Mouse (Mus musculus): ENCODE measurements at regions not wholly inside any gene's neighbourhood (a gene's known extent, or its start where the extent isn't known, plus 50 kb on each side); places are given as distances from the start of the nearest gene placed in this dataset.
"Not testable (repeated sequence)": the region's sequence is repeated elsewhere in the genome, so short reads cannot be mapped to it uniquely, and the experiment has no call there.

GRCm38 (mm10) chr2:48315306-48315705 lies 498.6 kb upstream of the Acvr2a start:
- Histone ChIP-seq H3K9me3 (replicated peaks) (no peaks in the 10 kb centered on the region), H3K9ac (no peak overlapping the region), H3K27me3 (replicated peaks) (no peaks in the 10 kb centered on the region), H3K4me2 (no peak overlapping the region), H3K4me1 (no peaks in the 10 kb centered on the region), H3K4me3 (no peak overlapping the region), H3K27ac (no peak overlapping the region), H3K36me3 (no peaks in the 10 kb centered on the region)
- ATAC-seq, result no peak
- WGBS (ENCODE audit: insufficient replicate concordance), result 77% methylated on average over 3 of the region's 3 CpGs

DNA sequence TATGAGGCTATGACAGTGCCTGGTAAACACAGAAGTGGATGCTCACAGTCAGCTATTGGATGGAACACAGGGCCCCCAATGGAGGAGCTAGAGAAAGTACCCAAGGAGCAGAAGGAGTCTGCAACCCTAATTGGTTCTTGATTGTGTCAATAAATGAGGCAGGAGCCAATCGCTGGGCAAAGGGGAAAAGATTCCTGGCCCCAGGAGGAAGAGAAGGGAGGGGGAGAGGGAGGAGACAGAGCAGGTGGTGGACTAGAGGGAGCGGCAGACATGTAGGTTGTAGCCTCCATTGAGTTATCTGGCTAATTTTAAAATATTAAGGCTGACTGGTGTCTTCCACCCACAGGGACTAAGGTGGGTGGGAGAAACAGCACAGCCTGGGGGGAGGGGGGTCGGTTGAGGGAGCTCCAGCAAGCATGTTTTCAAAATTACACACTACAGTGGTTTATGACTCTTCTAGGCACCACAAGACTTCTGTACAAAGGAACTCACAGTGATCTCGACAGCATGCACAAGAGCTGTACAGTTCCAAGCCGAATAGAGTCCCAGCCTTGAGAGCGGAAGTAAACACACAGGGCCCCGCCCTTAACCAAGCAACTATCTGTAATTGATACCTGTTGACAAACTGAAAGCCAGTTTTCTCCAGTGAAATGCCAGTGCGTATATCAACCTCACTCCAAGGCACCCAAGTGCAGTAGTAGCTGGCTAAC lies 497.6 kb upstream of the Acvr2a start:
- Histone ChIP-seq H3K27ac (no peak overlapping the region), H3K9me3 (replicated peaks) (no peaks in the 10 kb centered on the region), H3K27me3 (replicated peaks) (no peaks in the 10 kb centered on the region), H3K4me3 (no peak overlapping the region), H3K4me2 (no peak overlapping the region), H3K36me3 (no peaks in the 10 kb centered on the region), H3K9ac (no peak overlapping the region), H3K4me1 (no peaks in the 10 kb centered on the region)
- ATAC-seq, result no peak
- 72% methylated on average over 8 of the region's 8 CpGs for WGBS (ENCODE audit: insufficient replicate concordance)

GRCm38 (mm10) chr2:48317821-48318220 lies 496.1 kb upstream of the Acvr2a start:
- no peaks in the 10 kb centered on the region for H3K4me1 ChIP-seq
- 60% methylated on average over 7 of the region's 7 CpGs for whole genome bisulfite sequencing (ENCODE audit: insufficient replicate concordance)
- no peak overlapping the region for H3K27ac ChIP-seq
- no peaks in the 10 kb centered on the region for H3K27me3 ChIP-seq (replicated peaks)
- H3K9me3 ChIP-seq (replicated peaks), result no peaks in the 10 kb centered on the region
- no peak overlapping the region for H3K9ac ChIP-seq
- H3K36me3 ChIP-seq, result no peaks in the 10 kb centered on the region
- H3K4me3 ChIP-seq, result no peak overlapping the region
- no peak overlapping the region for H3K4me2 ChIP-seq
- ATAC-seq, result no peak

DNA sequence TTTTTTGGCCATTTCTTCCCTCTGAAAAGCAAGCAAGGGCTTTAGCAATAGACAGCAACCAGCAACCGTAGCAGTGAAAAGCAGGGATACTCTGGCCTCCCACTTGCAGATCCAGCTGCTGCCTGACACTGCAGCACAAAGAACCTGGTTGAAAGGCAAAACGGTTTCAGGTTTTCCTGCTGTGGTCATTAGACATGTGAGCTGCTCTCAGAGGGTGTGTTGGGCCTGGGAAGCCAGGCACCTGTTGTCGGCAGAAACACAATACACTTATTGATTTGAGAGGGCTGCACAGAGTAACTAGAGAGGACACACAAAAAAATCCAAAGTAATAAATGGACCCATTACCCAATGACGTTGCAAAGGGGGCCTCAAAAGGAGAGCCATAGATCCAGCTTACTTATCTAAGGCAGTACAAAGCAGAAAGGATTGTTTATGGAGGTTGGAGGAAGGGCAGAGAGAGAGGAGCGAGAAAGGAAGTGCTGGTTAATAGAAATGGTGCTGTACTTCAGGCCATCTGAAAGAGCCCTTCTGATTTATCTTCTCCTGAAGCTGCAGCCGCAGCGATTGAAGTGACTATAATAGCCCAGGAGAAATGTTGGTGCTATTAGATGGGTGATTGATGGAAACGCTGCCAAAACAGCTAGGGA lies 495.4 kb upstream of the Acvr2a start:
- no peak for ATAC-seq
- 53% methylated on average over 8 of the region's 8 CpGs for WGBS (ENCODE audit: insufficient replicate concordance)

GRCm38 (mm10) chr2:48321471-48321870 lies 492.4 kb upstream of the Acvr2a start:
- H3K27ac ChIP-seq, result no peak overlapping the region
- no peaks in the 10 kb centered on the region for H3K9me3 ChIP-seq (replicated peaks)
- no peaks in the 10 kb centered on the region for H3K4me1 ChIP-seq
- ATAC-seq, result no peak
- H3K27me3 ChIP-seq (replicated peaks), result no peaks in the 10 kb centered on the region
- H3K4me3 ChIP-seq, result no peak overlapping the region
- no peaks in the 10 kb centered on the region for H3K36me3 ChIP-seq
- no peak overlapping the region for H3K4me2 ChIP-seq
- H3K9ac ChIP-seq, result no peak overlapping the region
- WGBS (ENCODE audit: insufficient replicate concordance), result 60% methylated on average over 4 of the region's 4 CpGs

More for the DNA sequence above, 495.4 kb upstream of the Acvr2a start:
- Histone ChIP-seq H3K36me3 (no peaks in the 10 kb centered on the region), H3K27me3 (replicated peaks) (no peaks in the 10 kb centered on the region), H3K4me3 (no peak overlapping the region), H3K27ac (no peak overlapping the region), H3K4me1 (no peaks in the 10 kb centered on the region), H3K9ac (no peak overlapping the region), H3K9me3 (replicated peaks) (no peaks in the 10 kb centered on the region), H3K4me2 (no peak overlapping the region)

DNA sequence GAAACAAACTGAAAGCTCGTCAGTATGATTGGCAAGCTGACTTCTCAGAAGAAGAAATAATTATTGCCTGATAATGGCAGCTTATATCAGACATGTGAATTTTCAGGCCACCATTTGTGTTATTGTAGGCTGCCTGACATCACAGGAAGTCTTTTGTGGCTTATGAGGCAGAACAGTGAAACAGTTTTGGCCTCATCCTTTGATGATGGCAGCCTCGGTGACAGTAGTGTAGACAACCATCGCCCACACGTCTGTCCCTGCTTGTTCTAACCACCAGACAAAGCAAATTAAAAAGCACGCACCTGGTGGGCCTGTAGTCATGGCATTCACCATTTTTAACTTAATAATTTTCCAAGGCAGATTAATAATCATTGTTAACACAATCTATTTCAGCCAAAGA lies 491.6 kb upstream of the Acvr2a start:
- no peaks in the 10 kb centered on the region for H3K9me3 ChIP-seq (replicated peaks)
- no peaks in the 10 kb centered on the region for H3K4me1 ChIP-seq
- WGBS (ENCODE audit: insufficient replicate concordance), result 57% methylated on average over 5 of the region's 5 CpGs
- H3K27ac ChIP-seq, result no peak overlapping the region
- no peak overlapping the region for H3K4me3 ChIP-seq
- no peaks in the 10 kb centered on the region for H3K27me3 ChIP-seq (replicated peaks)
- H3K36me3 ChIP-seq, result no peaks in the 10 kb centered on the region
- H3K9ac ChIP-seq, result no peak overlapping the region
- H3K4me2 ChIP-seq, result no peak overlapping the region
- no peak for ATAC-seq

GRCm38 (mm10) chr2:48328204-48328603 lies 485.7 kb upstream of the Acvr2a start:
- Histone ChIP-seq H3K36me3 (no peaks in the 10 kb centered on the region), H3K9me3 (replicated peaks) (no peaks in the 10 kb centered on the region), H3K4me3 (no peak overlapping the region), H3K4me1 (no peaks in the 10 kb centered on the region), H3K27me3 (replicated peaks) (no peaks in the 10 kb centered on the region), H3K27ac (no peak overlapping the region), H3K4me2 (no peak overlapping the region), H3K9ac (no peak overlapping the region)
- ATAC-seq, result no peak

DNA sequence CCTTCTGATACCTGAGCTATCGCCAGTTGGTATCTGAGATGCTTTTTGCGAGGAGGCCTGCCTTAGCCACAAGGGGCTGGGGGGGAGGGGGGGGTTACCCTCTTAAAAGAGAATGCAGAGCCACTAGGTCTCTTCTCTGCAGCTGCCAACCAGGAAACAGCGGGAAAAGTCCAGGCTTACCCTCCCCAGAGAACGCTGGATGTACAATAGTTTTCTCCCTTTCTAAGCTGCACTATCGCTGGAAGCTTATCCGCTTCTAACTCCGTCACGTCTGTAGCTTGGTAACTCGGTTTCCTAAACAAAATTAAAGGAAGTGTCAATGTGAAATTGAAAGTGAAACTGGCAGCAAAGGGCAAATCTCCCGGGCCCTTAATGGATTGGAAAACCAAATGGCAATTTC lies 481.1 kb upstream of the Acvr2a start:
- Histone ChIP-seq H3K27me3 (replicated peaks) (no peaks in the 10 kb centered on the region), H3K9ac (no peak overlapping the region), H3K4me3 (no peak overlapping the region), H3K27ac (no peak overlapping the region), H3K4me2 (peak overlapping the region; percentile 37), H3K9me3 (replicated peaks) (no peaks in the 10 kb centered on the region), H3K4me1 (no peaks in the 10 kb centered on the region), H3K36me3 (no peaks in the 10 kb centered on the region)
- no peak for ATAC-seq
- 44% methylated on average over 10 of the region's 10 CpGs for WGBS (ENCODE audit: insufficient replicate concordance)

- WGBS (ENCODE audit: insufficient replicate concordance), result 71% methylated on average over 4 of the region's 4 CpGs
- ATAC-seq, result no peak
These were observed 465.9 kb upstream of the Acvr2a start for GRCm38 (mm10) chr2:48348021-48348420.

GRCm38 (mm10) chr2:48349794-48350193 lies 464.1 kb upstream of the Acvr2a start:
- 50% methylated on average over 3 of the region's 3 CpGs for WGBS (ENCODE audit: insufficient replicate concordance)
- Histone ChIP-seq H3K4me3 (no peak overlapping the region), H3K9ac (no peak overlapping the region), H3K4me1 (no peaks in the 10 kb centered on the region), H3K27ac (no peak overlapping the region), H3K4me2 (no peak overlapping the region), H3K36me3 (no peaks in the 10 kb centered on the region), H3K9me3 (replicated peaks) (no peaks in the 10 kb centered on the region), H3K27me3 (replicated peaks) (no peaks in the 10 kb centered on the region)
- ATAC-seq, result no peak

More at GRCm38 (mm10) chr2:48348021-48348420, 465.9 kb upstream of the Acvr2a start:
- H3K27me3 ChIP-seq (replicated peaks), result no peaks in the 10 kb centered on the region
- H3K4me1 ChIP-seq, result no peaks in the 10 kb centered on the region
- H3K9me3 ChIP-seq (replicated peaks), result no peaks in the 10 kb centered on the region
- no peak overlapping the region for H3K9ac ChIP-seq
- H3K27ac ChIP-seq, result no peak overlapping the region
- H3K4me3 ChIP-seq, result no peak overlapping the region
- H3K36me3 ChIP-seq, result no peaks in the 10 kb centered on the region
- H3K4me2 ChIP-seq, result no peak overlapping the region

DNA sequence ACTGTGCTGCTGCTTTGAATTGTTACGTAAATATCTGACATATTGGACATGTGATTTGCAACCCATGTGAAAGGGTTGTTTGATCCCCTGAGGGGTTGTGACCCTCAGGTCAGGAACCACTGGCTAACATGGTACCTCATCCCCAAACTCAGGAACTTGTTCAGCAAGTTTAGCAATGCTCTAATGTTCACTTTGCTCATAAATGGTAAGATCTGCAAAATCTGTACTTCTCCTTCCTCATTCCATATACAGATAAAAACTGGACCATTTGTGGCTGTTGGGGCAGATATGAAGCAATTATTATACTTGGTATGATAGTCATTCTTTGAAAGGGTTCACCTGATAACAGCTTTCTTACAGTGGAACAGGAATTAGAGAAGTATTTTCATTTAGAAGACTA lies 463.7 kb upstream of the Acvr2a start:
- Histone ChIP-seq H3K9ac (no peak overlapping the region), H3K9me3 (replicated peaks) (no peaks in the 10 kb centered on the region), H3K36me3 (no peaks in the 10 kb centered on the region), H3K27me3 (replicated peaks) (no peaks in the 10 kb centered on the region), H3K4me1 (no peaks in the 10 kb centered on the region), H3K27ac (no peak overlapping the region), H3K4me3 (no peak overlapping the region), H3K4me2 (no peak overlapping the region)
- WGBS (ENCODE audit: insufficient replicate concordance), result 65% methylated on average over 1 of the region's 1 CpGs
- no peak for ATAC-seq

- H3K4me2 ChIP-seq; H3K27ac ChIP-seq; H3K4me1 ChIP-seq; H3K9ac ChIP-seq; H3K9me3 ChIP-seq (replicated peaks); H3K4me3 ChIP-seq; H3K36me3 ChIP-seq; H3K27me3 ChIP-seq (replicated peaks): not testable (repeated sequence)
- WGBS (ENCODE audit: insufficient replicate concordance), result 36% methylated on average over 4 of the region's 4 CpGs
- peak; percentile 49 for ATAC-seq
These were observed 442.3 kb upstream of the Acvr2a start for GRCm38 (mm10) chr2:48371572-48371971.

GRCm38 (mm10) chr2:48373086-48373485 lies 440.8 kb upstream of the Acvr2a start:
- ATAC-seq, result no peak
- H3K4me2 ChIP-seq, result no peak overlapping the region
- H3K4me3 ChIP-seq, result no peak overlapping the region
- no peak overlapping the region for H3K27ac ChIP-seq
- no peaks in the 10 kb centered on the region for H3K4me1 ChIP-seq
- H3K27me3 ChIP-seq (replicated peaks), result no peaks in the 10 kb centered on the region
- no peaks in the 10 kb centered on the region for H3K36me3 ChIP-seq
- no peak overlapping the region for H3K9ac ChIP-seq
- no peaks in the 10 kb centered on the region for H3K9me3 ChIP-seq (replicated peaks)

Data from liver, embryonic 12.5 days (tissue).